Mouse (Mus musculus): ENCODE results near the gene Pgls. TPM values are rescaled to one million over a fixed set of nuclear protein-coding genes. Genes with fewer than 3 reads are reported as not detected.

Gene Pgls
- polyA plus RNA-seq, 1 experiment, result 128 TPM

DNA sequence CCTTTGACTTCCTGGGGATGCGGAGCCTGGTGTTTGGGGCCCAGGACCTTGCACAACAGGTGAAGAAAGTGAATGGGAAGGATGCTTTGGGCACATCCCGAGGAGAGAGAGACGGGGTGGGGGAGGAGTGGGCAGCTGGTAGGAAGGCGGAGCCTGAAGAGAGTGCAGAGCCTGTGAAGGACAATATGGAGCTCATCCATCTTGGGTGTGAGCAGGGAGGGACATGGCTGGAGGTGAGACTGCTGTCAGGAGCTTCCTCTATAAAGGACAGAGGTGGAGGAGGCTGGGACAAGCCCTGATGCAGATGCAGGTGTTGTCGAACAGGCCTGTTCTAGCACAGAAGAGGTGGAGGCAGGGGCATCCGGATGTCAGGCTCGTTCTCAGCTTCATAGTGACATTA lies 12.0 kb downstream of the Pgls start:
- no peak for DNase-seq (ENCODE audit: low read depth)

DNA sequence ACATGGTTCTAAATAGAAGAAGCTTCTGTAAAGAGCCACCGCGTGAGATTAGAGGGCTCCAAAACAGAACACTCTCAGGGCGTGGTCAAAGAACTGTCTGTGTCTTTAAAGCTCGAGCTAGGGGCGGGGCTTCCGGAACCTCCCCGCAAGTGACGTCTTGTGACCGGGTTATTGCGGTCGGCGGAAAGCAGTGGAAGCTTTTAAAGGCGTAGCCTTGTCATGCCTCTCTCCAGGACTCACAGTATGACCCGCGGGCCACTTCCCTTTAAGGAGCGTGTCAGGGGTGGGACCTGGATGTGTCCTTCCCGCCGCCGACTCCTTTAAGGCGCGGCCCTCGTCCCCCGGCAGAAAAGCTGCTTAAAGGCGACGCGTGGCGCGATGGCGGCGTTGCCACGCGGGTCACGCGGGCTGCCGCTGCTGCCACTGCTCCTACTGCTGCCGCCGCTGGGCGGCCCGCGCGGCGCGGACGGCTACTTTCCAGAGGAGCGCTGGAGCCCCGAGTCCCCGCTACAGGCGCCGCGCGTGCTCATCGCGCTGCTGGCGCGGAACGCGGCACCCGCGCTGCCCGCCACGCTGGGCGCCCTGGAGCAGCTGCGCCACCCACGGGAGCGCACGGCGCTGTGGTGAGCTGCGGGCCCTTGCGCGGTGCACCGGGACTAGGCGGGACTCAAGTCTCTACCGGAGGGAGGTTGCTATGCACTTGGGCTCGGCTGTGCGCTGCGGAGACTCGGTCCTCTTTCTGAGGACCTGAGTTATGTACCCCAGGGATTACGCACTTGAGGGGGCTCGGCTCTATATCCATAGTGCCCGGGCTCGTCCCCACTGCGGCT lies 19.1 kb downstream of the Pgls start, which contains the start of gene Colgalt1:
Colgalt1 (plus strand) TSS at position 177 of the 830 bp plus-strand sequence.
- TF ChIP-seq CTCF (IDR thresholded peaks at IDR 0.05; ENCODE audit: borderline replicate concordance, extremely low read depth, insufficient read depth, insufficient read length) (peak; percentile 4; the same call in 1 of the 2 replicates), POLR2A (IDR thresholded peaks at IDR 0.05; ENCODE audit: borderline replicate concordance, extremely low read depth, insufficient read depth, insufficient read length, poor library complexity, severe bottlenecking) (peak; percentile 68)
- DNase-seq (ENCODE audit: low read depth), result peak; percentile 100

More for the DNA sequence above, 12.0 kb downstream of the Pgls start:
- no peak for TF ChIP-seq POLR2A (IDR thresholded peaks at IDR 0.05; ENCODE audit: borderline replicate concordance, extremely low read depth, insufficient read depth, insufficient read length, poor library complexity, severe bottlenecking)
- TF ChIP-seq CTCF (IDR thresholded peaks at IDR 0.05; ENCODE audit: borderline replicate concordance, extremely low read depth, insufficient read depth, insufficient read length), result no peak

DNA sequence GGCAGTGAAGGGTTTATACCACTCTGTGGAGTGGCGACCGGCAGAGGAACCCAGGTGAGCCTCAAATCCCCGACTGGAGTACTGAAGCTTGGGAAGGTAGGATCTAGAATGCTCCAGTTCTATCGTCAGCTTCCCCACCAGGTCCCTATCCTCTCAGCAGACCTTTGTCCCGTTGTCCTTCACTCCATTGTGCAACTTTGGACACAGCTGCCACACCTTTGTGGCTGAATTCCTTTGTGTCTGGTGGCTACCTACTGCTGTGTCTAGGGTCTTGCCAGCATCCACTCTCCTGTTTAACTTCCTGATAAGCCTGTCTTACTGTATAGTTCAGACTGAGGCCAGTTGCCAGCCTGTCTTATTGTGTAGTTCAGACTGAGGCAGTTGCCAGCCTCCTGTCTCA lies 20.2 kb downstream of the Pgls start:
- no peak for DNase-seq (ENCODE audit: low read depth)
- TF ChIP-seq CTCF (IDR thresholded peaks at IDR 0.05; ENCODE audit: borderline replicate concordance, extremely low read depth, insufficient read depth, insufficient read length) (no peak), POLR2A (IDR thresholded peaks at IDR 0.05; ENCODE audit: borderline replicate concordance, extremely low read depth, insufficient read depth, insufficient read length, poor library complexity, severe bottlenecking) (no peak)

DNA sequence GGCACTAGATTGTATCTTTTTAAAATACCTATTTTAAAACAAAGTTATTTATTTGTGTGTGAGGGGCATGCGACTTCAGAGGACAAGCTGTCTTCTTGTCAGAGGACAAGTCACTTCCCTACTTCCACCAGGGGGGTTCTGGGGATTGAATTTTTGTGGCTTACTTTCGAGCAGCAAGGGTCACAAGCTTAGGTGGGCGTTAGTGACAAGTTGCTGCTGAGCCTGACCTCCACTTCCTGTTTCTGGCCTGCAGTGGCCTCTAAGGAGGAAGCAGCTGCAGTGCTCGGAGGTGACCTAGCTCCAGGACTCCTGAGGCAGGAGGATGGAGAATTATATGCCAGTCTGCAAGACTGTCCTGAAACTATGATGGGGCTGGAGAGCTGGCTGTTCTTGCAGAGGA lies 21.4 kb downstream of the Pgls start:
- no peak for DNase-seq (ENCODE audit: low read depth)
- TF ChIP-seq CTCF (IDR thresholded peaks at IDR 0.05; ENCODE audit: borderline replicate concordance, extremely low read depth, insufficient read depth, insufficient read length) (no peak), POLR2A (IDR thresholded peaks at IDR 0.05; ENCODE audit: borderline replicate concordance, extremely low read depth, insufficient read depth, insufficient read length, poor library complexity, severe bottlenecking) (no peak)

DNA sequence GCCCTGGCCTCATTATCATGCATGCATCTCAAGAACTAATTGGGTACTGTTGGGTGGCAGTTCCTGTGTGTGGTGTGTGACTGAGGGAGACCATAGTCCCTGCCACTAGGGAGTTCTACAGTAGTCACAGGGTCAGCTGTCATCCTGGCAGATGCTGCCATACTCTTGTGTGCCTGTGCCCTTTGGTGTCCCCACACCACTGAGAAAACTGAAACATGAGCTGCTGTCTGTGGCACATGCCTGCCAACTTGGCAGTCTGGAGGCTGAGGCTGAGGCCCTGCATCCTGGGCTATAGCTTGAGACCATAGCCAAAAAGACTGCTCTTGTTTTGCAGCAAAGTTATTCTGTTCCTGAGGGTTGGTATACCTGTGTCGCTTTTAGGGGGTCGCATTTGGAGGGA lies 27.8 kb downstream of the Pgls start:
- TF ChIP-seq CTCF (IDR thresholded peaks at IDR 0.05; ENCODE audit: borderline replicate concordance, extremely low read depth, insufficient read depth, insufficient read length) (no peak), POLR2A (IDR thresholded peaks at IDR 0.05; ENCODE audit: borderline replicate concordance, extremely low read depth, insufficient read depth, insufficient read length, poor library complexity, severe bottlenecking) (no peak)
- DNase-seq (ENCODE audit: low read depth), result no peak

DNA sequence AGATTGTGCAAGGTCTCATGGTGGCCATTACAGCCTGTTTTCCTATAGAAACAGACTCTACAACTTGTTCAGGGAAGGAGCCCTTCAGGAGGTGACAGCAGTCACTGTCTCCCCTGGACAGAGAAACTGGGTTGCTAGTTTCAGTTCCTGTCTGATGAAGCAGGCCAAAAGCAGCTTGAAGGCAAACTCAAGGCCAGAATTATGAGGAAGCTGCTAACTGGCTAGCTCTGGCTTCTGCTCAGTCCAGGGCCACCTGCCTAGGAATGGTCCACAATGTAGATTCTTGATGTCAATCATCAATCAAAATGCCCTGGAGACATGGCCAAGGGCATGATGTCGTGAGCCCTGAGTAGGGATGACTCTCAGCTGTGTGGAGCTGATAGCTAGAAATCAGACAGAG lies 33.1 kb downstream of the Pgls start:
- no peak for DNase-seq (ENCODE audit: low read depth)
- TF ChIP-seq CTCF (IDR thresholded peaks at IDR 0.05; ENCODE audit: borderline replicate concordance, extremely low read depth, insufficient read depth, insufficient read length) (no peak), POLR2A (IDR thresholded peaks at IDR 0.05; ENCODE audit: borderline replicate concordance, extremely low read depth, insufficient read depth, insufficient read length, poor library complexity, severe bottlenecking) (no peak)

DNA sequence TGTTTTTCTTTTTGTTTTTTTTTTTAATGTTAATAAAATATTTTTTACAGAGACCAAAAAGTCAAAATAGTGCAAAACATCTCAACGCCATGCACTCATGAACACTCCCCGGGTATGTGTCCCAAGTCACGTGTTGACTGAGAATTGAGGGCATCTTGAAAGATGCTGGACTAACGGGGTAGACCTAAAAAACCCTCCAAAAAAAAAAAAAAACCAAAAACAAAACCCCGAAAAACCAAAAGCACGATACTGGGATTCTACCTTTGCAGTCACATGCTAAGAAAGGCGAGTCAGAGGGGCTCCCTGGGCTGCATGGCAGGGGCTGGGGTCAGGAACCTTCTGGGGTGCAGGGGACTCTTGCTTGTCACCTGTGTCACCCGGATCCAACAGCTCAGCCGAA lies 34.8 kb downstream of the Pgls start:
- DNase-seq (ENCODE audit: low read depth), result no peak
- TF ChIP-seq POLR2A (IDR thresholded peaks at IDR 0.05; ENCODE audit: borderline replicate concordance, extremely low read depth, insufficient read depth, insufficient read length, poor library complexity, severe bottlenecking) (no peak), CTCF (IDR thresholded peaks at IDR 0.05; ENCODE audit: borderline replicate concordance, extremely low read depth, insufficient read depth, insufficient read length) (no peak)

DNA sequence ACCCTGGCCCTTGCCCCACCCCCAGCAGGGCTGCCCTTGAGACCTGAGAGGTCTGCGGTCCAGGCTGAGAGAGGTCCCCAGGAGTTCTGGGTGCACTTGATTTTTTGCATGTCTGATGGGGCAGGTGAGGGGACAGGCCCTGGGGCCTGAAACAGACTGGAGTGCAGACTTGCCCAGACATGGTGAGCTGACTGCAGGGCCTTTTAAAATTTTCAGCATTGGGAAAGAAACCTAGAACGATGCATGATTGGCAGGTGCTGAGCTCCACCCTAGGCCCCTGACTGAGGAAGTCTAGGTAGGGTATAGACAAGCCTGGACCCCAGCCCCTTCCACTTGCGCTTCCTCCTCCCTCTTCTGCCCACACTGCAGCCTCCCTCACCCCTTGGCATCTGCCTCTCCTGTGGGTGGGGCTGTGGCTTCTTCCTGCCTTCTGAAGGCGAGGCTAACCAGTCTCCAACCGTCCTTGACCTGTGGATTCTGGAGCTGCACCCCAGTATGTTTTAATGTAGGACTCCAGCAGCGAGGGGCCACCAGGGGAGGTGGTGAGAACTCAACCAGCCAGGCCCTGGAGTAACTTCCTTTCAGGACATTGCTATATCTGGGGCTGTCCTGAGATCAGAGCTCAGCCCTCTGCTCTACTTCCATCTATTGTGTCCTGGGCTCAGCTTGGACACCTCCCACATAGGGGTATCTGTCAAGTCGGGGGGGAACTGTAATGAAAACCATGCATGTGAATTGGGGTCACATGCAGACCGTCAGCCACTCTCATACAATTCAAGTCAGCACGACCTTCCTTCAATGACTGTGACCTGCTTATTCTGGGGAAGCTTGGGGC lies 35.5 kb downstream of the Pgls start:
- TF ChIP-seq CTCF (IDR thresholded peaks at IDR 0.05; ENCODE audit: borderline replicate concordance, extremely low read depth, insufficient read depth, insufficient read length), result no peak
- no peak for TF ChIP-seq POLR2A (IDR thresholded peaks at IDR 0.05; ENCODE audit: borderline replicate concordance, extremely low read depth, insufficient read depth, insufficient read length, poor library complexity, severe bottlenecking)
- DNase-seq (ENCODE audit: low read depth), result no peak

DNA sequence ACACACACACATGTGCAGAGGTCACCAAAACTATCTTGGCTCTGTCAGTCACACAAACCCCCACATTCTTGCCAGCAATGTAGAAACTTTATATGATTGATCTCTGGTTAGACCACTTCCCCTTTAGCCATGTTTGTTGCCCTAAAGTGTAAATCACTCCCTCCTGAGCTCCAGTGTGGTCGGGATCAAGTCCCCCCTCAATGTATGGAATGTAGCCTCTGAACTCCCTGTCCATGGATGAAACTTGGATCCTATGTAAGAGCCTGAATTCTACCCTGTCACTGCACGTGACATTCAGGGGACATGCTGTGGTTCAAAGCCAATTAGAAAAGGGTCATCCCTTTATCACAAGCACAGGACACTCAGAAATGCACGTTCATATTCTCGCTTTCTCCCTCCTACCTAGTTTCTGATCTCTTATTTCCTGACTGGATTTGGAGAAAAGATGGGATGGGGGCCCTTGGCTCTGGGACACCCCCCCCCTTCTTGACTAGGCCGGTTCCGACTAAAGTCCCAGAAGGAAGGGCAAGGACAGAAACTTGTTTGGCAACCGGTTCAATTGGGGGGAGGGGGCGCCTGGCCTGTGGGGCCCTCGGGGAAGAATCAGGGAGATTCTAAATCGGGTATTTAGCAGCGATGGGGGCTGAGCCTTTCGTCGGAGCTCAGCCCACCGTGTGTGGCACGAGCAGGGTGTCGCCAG lies 36.6 kb downstream of the Pgls start:
- DNase-seq (ENCODE audit: low read depth), result no peak

DNA sequence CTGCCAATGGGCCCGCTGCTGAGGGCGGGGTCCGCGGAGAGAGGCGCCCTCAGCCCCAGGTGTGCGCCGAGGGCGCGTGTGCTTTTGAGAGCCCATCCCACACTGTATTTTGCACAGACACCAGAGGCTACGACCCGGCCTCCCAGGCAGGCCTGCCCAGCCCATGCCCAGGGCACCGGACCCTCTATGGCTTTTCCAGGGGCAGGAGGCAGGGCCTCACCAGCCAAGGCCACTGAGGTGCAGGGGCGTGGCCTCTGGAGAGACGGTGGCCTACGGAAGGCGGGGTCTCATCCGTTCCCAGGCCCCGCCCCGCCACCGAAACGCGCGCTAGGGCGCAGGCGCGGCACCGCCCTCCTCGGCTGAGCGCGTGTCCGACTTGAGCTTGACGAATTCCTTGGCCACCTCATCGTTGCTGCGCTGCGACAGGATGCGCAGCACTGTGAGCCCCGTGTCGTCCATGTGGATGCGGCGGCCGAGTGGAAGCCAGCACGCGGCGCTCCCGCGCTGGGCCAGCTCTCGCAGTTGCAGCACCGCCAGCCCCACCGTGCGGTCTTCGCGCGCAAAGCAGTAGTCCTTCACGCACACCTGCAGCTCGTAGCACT lies 37.2 kb downstream of the Pgls start:
- peak; percentile 96 for DNase-seq (ENCODE audit: low read depth)
- TF ChIP-seq POLR2A (IDR thresholded peaks at IDR 0.05; ENCODE audit: borderline replicate concordance, extremely low read depth, insufficient read depth, insufficient read length, poor library complexity, severe bottlenecking), result 0 out of 2 replicates have a peak, but pooled peaks have one; percentile 29
- TF ChIP-seq CTCF (IDR thresholded peaks at IDR 0.05; ENCODE audit: borderline replicate concordance, extremely low read depth, insufficient read depth, insufficient read length), result peak; percentile 47; the same call in 1 of the 2 replicates

More for the DNA sequence above, 36.6 kb downstream of the Pgls start:
- TF ChIP-seq CTCF (IDR thresholded peaks at IDR 0.05; ENCODE audit: borderline replicate concordance, extremely low read depth, insufficient read depth, insufficient read length), result no peak
- no peak for TF ChIP-seq POLR2A (IDR thresholded peaks at IDR 0.05; ENCODE audit: borderline replicate concordance, extremely low read depth, insufficient read depth, insufficient read length, poor library complexity, severe bottlenecking)
